Comparison of ENCODE assay signal across 14 mouse cellular contexts in the genomic region with DNA sequence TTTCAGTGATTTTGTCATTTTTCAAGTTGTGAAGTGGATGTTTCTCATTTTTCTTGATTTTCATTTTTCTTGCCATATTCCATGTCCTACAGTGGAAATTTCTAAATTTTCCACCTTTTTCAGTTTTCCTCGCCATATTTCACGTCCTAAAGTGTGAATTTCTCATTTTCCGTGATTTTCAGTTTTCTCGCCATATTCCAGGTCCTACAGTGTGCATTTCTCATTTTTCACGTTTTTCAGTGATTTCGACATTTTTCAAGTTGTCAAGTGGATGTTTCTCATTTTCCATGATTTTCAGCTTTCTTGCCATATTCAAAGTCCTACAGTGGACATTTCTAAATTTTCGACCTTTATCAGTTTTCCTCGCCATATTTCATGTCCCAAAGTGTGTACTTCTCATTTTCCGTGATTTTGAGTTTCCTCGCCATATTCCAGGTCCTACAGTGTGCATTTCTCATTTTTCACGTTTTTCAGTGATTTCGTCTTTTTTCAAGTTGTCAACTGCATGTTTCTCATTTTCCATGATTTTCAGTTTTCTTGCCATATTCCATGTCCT. TPM values are rescaled to one million over a fixed set of nuclear protein-coding genes. Genes with fewer than 3 reads are reported as not detected.
A peak's percentile ranks its signal among the peaks of the same experiment; 100 is the strongest.
DNase-seq lines count a peak whose midpoint lies in the region; ATAC-seq and TF ChIP-seq lines count a peak whose summit lies in the region.
"Not testable (repeated sequence)": the region's sequence is repeated elsewhere in the genome, so short reads cannot be mapped to it uniquely, and the experiment has no call there.
"Had no signal": no experiment of that assay in that cellular context is flagged by ENCODE, and none has a peak within 500 bp of the region (broad histone marks: within the 10 kb centered on the region; RNA-seq: fewer than 3 reads in every experiment).

A gene (plus strand): TSS at position 506 of the 556 bp plus-strand sequence.

- peak; percentile 7 to 74 for DNase-seq in frontal cortex, postnatal 25 days (ENCODE audit: low spot score in 2 of 2)
- DNase-seq in heart, postnatal 25 days (ENCODE audit: low spot score), result peak; percentile 19
- DNase-seq in layer of hippocampus, adult 8-10 months (ENCODE audit: low spot score in 2 of 2), result peak; percentile 14
- peak; percentile 35 to 55 for DNase-seq in left cerebral cortex, postnatal 25 days (ENCODE audit: low spot score in 2 of 2)
- DNase-seq in spleen, postnatal 14 days (ENCODE audit: low spot score in 2 of 2), result peak; percentile 64
- DNase-seq in urinary bladder, postnatal 10 days (ENCODE audit: low spot score), result peak; percentile 67

- not testable (repeated sequence) for H3K27ac ChIP-seq in bone marrow, adult 2 months (ENCODE audit: control insufficient read depth, insufficient read depth, low read depth, low read length, poor library complexity)

- intact Hi-C loops in heart, postnatal 25 days (cut with DNase I); left cerebral cortex, postnatal 25 days (cut with DNase I): not testable (repeated sequence)

- not testable (repeated sequence) for TF ChIP-seq CTCF in bone marrow, adult 2 months (IDR thresholded peaks at IDR 0.05; ENCODE audit: control insufficient read depth, insufficient read depth, low read length)

- H3K4me1 ChIP-seq in bone marrow, adult 2 months (ENCODE audit: control insufficient read depth, insufficient read depth, low read length), result not testable (repeated sequence)

- TF ChIP-seq POLR2A in bone marrow, adult 2 months (IDR thresholded peaks at IDR 0.05; ENCODE audit: borderline replicate concordance, control insufficient read depth, low read depth, low read length), result not testable (repeated sequence)

- H3K4me3 ChIP-seq in bone marrow, adult 2 months (replicated peaks; ENCODE audit: control insufficient read depth, low read depth, low read length), result not testable (repeated sequence)

- 64% methylated on average over 12 of the region's 12 CpGs for WGBS in bone marrow, adult 2 months

- not testable (repeated sequence) for ATAC-seq in neutrophil, adult 5-6 weeks (ENCODE audit: extremely low read depth, insufficient number of reproducible peaks, low FRiP score, poor library complexity, severe bottlenecking)

RNA-seq across cellular contexts. Expression of the gene that starts here (rescaled TPM):
- 69.8 and 213 TPM in 2 replicates for polyA plus RNA-seq in bone marrow, adult 2 months (2011; ENCODE audit: insufficient read depth, insufficient read length, low replicate concordance, missing spikeins)
- not detected for total RNA-seq in heart, postnatal 25 days (2021)
- total RNA-seq in layer of hippocampus, adult 8-10 months (2022), result not detected
- total RNA-seq in left cerebral cortex, postnatal 25 days (2021), result not detected
- 77.2 and 107 TPM in 2 replicates for total RNA-seq in neutrophil, adult 5-6 weeks (2017)
- total RNA-seq: gastrocnemius, postnatal 10 days; megakaryocyte progenitor cell, adult 5-6 weeks had no signal
- polyA plus RNA-seq: embryonic facial prominence, embryonic 14.5 days; heart, embryonic 15.5 days; liver, embryonic 14.5 days; small intestine, adult 2 months had no signal

Comparison
In these comparisons a context has a peak if more than half of its experiments do, and no peak if none do; other contexts are left out.
1. RNA of the gene that starts here (total RNA-seq): 77.2 to 107 TPM in neutrophil, adult 5-6 weeks; not detected in left cerebral cortex, postnatal 25 days, not detected in layer of hippocampus, adult 8-10 months and not detected in heart, postnatal 25 days; every median in the first group is over 10 times any median in the second.
2. Peak in DNase-seq in heart, postnatal 25 days; RNA of the gene not detected or under 1 TPM.
3. Peak in DNase-seq in layer of hippocampus, adult 8-10 months; RNA of the gene not detected or under 1 TPM.
4. Peak in DNase-seq in left cerebral cortex, postnatal 25 days; RNA of the gene not detected or under 1 TPM.
5. DNase-seq: peak in every context shown above with its lines; median percentile 67 in urinary bladder, postnatal 10 days; 64 in spleen, postnatal 14 days; 45 in left cerebral cortex, postnatal 25 days; 40 in frontal cortex, postnatal 25 days; 19 in heart, postnatal 25 days; 14 in layer of hippocampus, adult 8-10 months.